Mouse (Mus musculus): ENCODE data around the gene Fam193b. TPM values are rescaled to one million over a fixed set of nuclear protein-coding genes. Genes with fewer than 3 reads are reported as not detected.

Fam193b gene
- polyA plus RNA-seq, 1 experiment from 2014 or later, result 50.0 TPM

Small RNA genes lying within 50 kb of the gene (microRNA-seq; reads per million reads assigned to microRNA genes)
- gene Mir6945, result 1.3 reads per million

Other genes starting within 250 kb of the Fam193b start
- 108 and 114 TPM in 2 replicates for gene Rab24, start 249.2 kb downstream of the Fam193b start, polyA plus RNA-seq (2014; fragmentation: Nextera tagmentation; extraction: Ambion mirVana)
- 9.9 and 12.1 TPM in 2 replicates for gene Mxd3, start 241.3 kb downstream of the Fam193b start, polyA plus RNA-seq (2014; fragmentation: Nextera tagmentation; extraction: Ambion mirVana)
- 37.5 and 51.8 TPM in 2 replicates for gene Lman2, start 208.3 kb downstream of the Fam193b start, polyA plus RNA-seq (2014; fragmentation: Nextera tagmentation; extraction: Ambion mirVana)
- 0.30 and 0.33 TPM in 2 replicates for gene Rgs14, start 201.4 kb downstream of the Fam193b start, polyA plus RNA-seq (2014; fragmentation: Nextera tagmentation; extraction: Ambion mirVana)
- not detected in 2 replicates for gene Slc34a1, start 172.9 kb downstream of the Fam193b start, polyA plus RNA-seq (2014; fragmentation: Nextera tagmentation; extraction: Ambion mirVana)
- 0.59 TPM in 1 of 2 replicates, not detected in the other for gene Pfn3, start 155.9 kb downstream of the Fam193b start, polyA plus RNA-seq (2014; fragmentation: Nextera tagmentation; extraction: Ambion mirVana)
- not detected in 2 replicates for gene F12, start 144.3 kb downstream of the Fam193b start, polyA plus RNA-seq (2014; fragmentation: Nextera tagmentation; extraction: Ambion mirVana)
- gene Grk6, start 126.0 kb downstream of the Fam193b start, polyA plus RNA-seq (2014; fragmentation: Nextera tagmentation; extraction: Ambion mirVana), result 41.8 and 44.0 TPM in 2 replicates
- 7.0 and 34.3 TPM in 2 replicates for gene Prr7, start 106.9 kb downstream of the Fam193b start, polyA plus RNA-seq (2014; fragmentation: Nextera tagmentation; extraction: Ambion mirVana)
- gene Dbn1, start 83.0 kb downstream of the Fam193b start, polyA plus RNA-seq (2014; fragmentation: Nextera tagmentation; extraction: Ambion mirVana), result 509 and 557 TPM in 2 replicates
- 126 and 154 TPM in 2 replicates for gene Pdlim7, start 57.4 kb downstream of the Fam193b start, polyA plus RNA-seq (2014; fragmentation: Nextera tagmentation; extraction: Ambion mirVana)
- gene Dok3, start 41.8 kb downstream of the Fam193b start, polyA plus RNA-seq (2014; fragmentation: Nextera tagmentation; extraction: Ambion mirVana), result 3.4 and 4.0 TPM in 2 replicates
- gene Ddx41, start 34.5 kb downstream of the Fam193b start, polyA plus RNA-seq (2014; fragmentation: Nextera tagmentation; extraction: Ambion mirVana), result 56.2 and 57.6 TPM in 2 replicates
- 61.3 and 126 TPM in 2 replicates for gene Tmed9, start 2.6 kb upstream of the Fam193b start, polyA plus RNA-seq (2014; fragmentation: Nextera tagmentation; extraction: Ambion mirVana)
- gene B4galt7, start 28.8 kb upstream of the Fam193b start, polyA plus RNA-seq (2014; fragmentation: Nextera tagmentation; extraction: Ambion mirVana), result 24.5 and 28.8 TPM in 2 replicates
- gene Caml, start 51.9 kb upstream of the Fam193b start, polyA plus RNA-seq (2014; fragmentation: Nextera tagmentation; extraction: Ambion mirVana), result 99.3 and 104 TPM in 2 replicates
- 29.3 and 32.1 TPM in 2 replicates for gene Ddx46, start 63.9 kb upstream of the Fam193b start, polyA plus RNA-seq (2014; fragmentation: Nextera tagmentation; extraction: Ambion mirVana)
- 78.7 and 98.2 TPM in 2 replicates for gene B230219D22Rik, start 122.0 kb upstream of the Fam193b start, polyA plus RNA-seq (2014; fragmentation: Nextera tagmentation; extraction: Ambion mirVana)
- 134 and 143 TPM in 2 replicates for gene Txndc15, start 143.5 kb upstream of the Fam193b start, polyA plus RNA-seq (2014; fragmentation: Nextera tagmentation; extraction: Ambion mirVana)
- 15.4 and 21.2 TPM in 2 replicates for gene Pcbd2, start 156.2 kb upstream of the Fam193b start, polyA plus RNA-seq (2014; fragmentation: Nextera tagmentation; extraction: Ambion mirVana)
- gene Catsper3, start 213.4 kb upstream of the Fam193b start, polyA plus RNA-seq (2014; fragmentation: Nextera tagmentation; extraction: Ambion mirVana), result not detected in 2 replicates